Mouse (Mus musculus) neural tube, embryonic 11.5 days (tissue): ENCODE measurements around the gene Orc5. TPM values are rescaled to one million over a fixed set of nuclear protein-coding genes. Genes with fewer than 3 reads are reported as not detected.

Source experiments
- ATAC-seq: fragments of 200-750 bp; cut with Nextera tagmentation; 2 replicates; pipeline ENCODE4 v1.8.0; 2017; ENCODE audit warnings: moderate number of reproducible peaks, mild to moderate bottlenecking, moderate TSS enrichment, moderate library complexity; ENCODE audit not compliant: insufficient read depth, low FRiP score, low TSS enrichment
- DNase-seq: peaks from one replicate; pipeline ENCODE4 v3.0.0-alpha.2; 2015; ENCODE audit warnings: low spot score
- H3K27ac ChIP-seq: fragments of 300-500 bp; sonication (generic); 2 replicates; pipeline ENCODE4 v1.5.1; 2014; ENCODE audit warnings: low read depth, mild to moderate bottlenecking, low read length
- H3K27me3 ChIP-seq: fragments of 300-500 bp; sonication (generic); 2 replicates; pipeline ENCODE4 v1.6.1; 2014; ENCODE audit warnings: mild to moderate bottlenecking, low read length, mixed read lengths; ENCODE audit not compliant: control insufficient read depth, insufficient read depth
- H3K36me3 ChIP-seq: fragments of 300-500 bp; sonication (generic); 2 replicates; pipeline ENCODE4 v1.6.1; 2014; ENCODE audit warnings: mild to moderate bottlenecking, low read length, moderate library complexity, mixed read lengths; ENCODE audit not compliant: control insufficient read depth, insufficient read depth
- H3K4me1 ChIP-seq: fragments of 300-500 bp; sonication (generic); 2 replicates; pipeline ENCODE4 v1.6.1; 2014; ENCODE audit warnings: low read length, mixed read lengths; ENCODE audit not compliant: control insufficient read depth, insufficient read depth
- H3K4me2 ChIP-seq: fragments of 300-500 bp; sonication (generic); 2 replicates; pipeline ENCODE4 v1.6.1; 2014; ENCODE audit warnings: low read depth, mild to moderate bottlenecking, moderate library complexity
- H3K4me3 ChIP-seq: fragments of 300-500 bp; sonication (generic); 2 replicates; pipeline ENCODE4 v1.5.1; 2014; ENCODE audit warnings: low read depth, low read length
- H3K9ac ChIP-seq: fragments of 300-500 bp; sonication (generic); 2 replicates; pipeline ENCODE4 v1.6.1; 2014; ENCODE audit warnings: mild to moderate bottlenecking, low read length
- H3K9me3 ChIP-seq: fragments of 300-500 bp; sonication (generic); 2 replicates; pipeline ENCODE4 v1.6.1; 2016; ENCODE audit warnings: low read length; ENCODE audit not compliant: control insufficient read depth
- WGBS: fragments of 180-500 bp; shearing (Covaris S2); extraction: QIAGEN DNeasy Blood & Tissue Kit; methylation state at CpG from one replicate; pipeline ENCODE4 v1.1.7; 2014; 5-methylcytosine and 5-hydroxymethylcytosine counted together
- polyA plus RNA-seq: library from polyadenylated mRNA; unstranded; fragments of >200 nt; fragmentation: Nextera tagmentation; extraction: Ambion mirVana; gene quantifications from 2 replicates; pipeline ENCODE4 v1.2.1, GENCODE M21; 2014

Gene Orc5
- polyA plus RNA-seq = 49.0 and 52.0 TPM in 2 replicates

GRCm38 (mm10) chr5:22550033-22550551, at the start of gene Orc5:
Orc5 (minus strand) TSS chr5:22550429.
- H3K27me3 ChIP-seq = no peaks in the 10 kb centered on the region
- peak within 1 kb of the TSS; percentile 73 for H3K4me3 ChIP-seq
- ATAC-seq = peak; percentile 100
- H3K4me1 ChIP-seq = peaks cover 6% of the 10 kb centered on the region
- peak; percentile 97 for DNase-seq
- H3K27ac ChIP-seq = peak within 1 kb of the TSS; percentile 49; the same call in 1 of the 2 replicates
- peak within 1 kb of the TSS; percentile 81 for H3K4me2 ChIP-seq
- peak within 1 kb of the TSS; percentile 85 for H3K9ac ChIP-seq
- no peaks in the 10 kb centered on the region for H3K36me3 ChIP-seq
- no peaks in the 10 kb centered on the region for H3K9me3 ChIP-seq
- under 1% methylated on average over 31 of the region's 31 CpGs for WGBS

- WGBS = 93% methylated on average over 4 of the region's 4 CpGs
- Histone ChIP-seq H3K27ac (no peak overlapping the region), H3K9me3 (no peaks in the 10 kb centered on the region), H3K4me1 (no peaks in the 10 kb centered on the region), H3K4me2 (no peak overlapping the region), H3K27me3 (no peaks in the 10 kb centered on the region), H3K36me3 (no peaks in the 10 kb centered on the region), H3K4me3 (no peak overlapping the region), H3K9ac (no peak overlapping the region)
- DNase-seq = no peak
- ATAC-seq = no peak
Observed at GRCm38 (mm10) chr5:22596981-22597380, 46.8 kb upstream of the Orc5 start.

GRCm38 (mm10) chr5:22589370-22589966, 39.2 kb upstream of the Orc5 start:
- ATAC-seq (no peak), DNase-seq (no peak)
- Histone ChIP-seq H3K4me1 (no peaks in the 10 kb centered on the region), H3K4me3 (no peak overlapping the region), H3K36me3 (no peaks in the 10 kb centered on the region), H3K27ac (no peak overlapping the region), H3K9me3 (no peaks in the 10 kb centered on the region), H3K27me3 (no peaks in the 10 kb centered on the region), H3K4me2 (no peak overlapping the region), H3K9ac (no peak overlapping the region)
- 82% methylated on average over 1 of the region's 1 CpGs for WGBS

GRCm38 (mm10) chr5:22587492-22587891, 37.3 kb upstream of the Orc5 start:
- H3K4me3 ChIP-seq = no peak overlapping the region
- DNase-seq = no peak
- no peak for ATAC-seq
- H3K9me3 ChIP-seq = no peaks in the 10 kb centered on the region
- H3K9ac ChIP-seq = no peak overlapping the region
- 79% methylated on average over 1 of the region's 1 CpGs for WGBS
- H3K4me2 ChIP-seq = no peak overlapping the region
- H3K27me3 ChIP-seq = no peaks in the 10 kb centered on the region
- no peaks in the 10 kb centered on the region for H3K36me3 ChIP-seq
- H3K27ac ChIP-seq = no peak overlapping the region
- no peaks in the 10 kb centered on the region for H3K4me1 ChIP-seq

GRCm38 (mm10) chr5:22584556-22584955, 34.3 kb upstream of the Orc5 start:
- no peak overlapping the region for H3K9ac ChIP-seq
- 55% methylated on average over 2 of the region's 2 CpGs for WGBS

GRCm38 (mm10) chr5:22578011-22578410, 27.8 kb upstream of the Orc5 start:
- H3K4me3 ChIP-seq = no peak overlapping the region
- no peak overlapping the region for H3K9ac ChIP-seq
- H3K4me1 ChIP-seq = no peaks in the 10 kb centered on the region
- ATAC-seq (no peak), DNase-seq (no peak)
- no peak overlapping the region for H3K4me2 ChIP-seq
- H3K27me3 ChIP-seq = no peaks in the 10 kb centered on the region
- 86% methylated on average over 3 of the region's 3 CpGs for WGBS
- no peaks in the 10 kb centered on the region for H3K9me3 ChIP-seq
- no peak overlapping the region for H3K27ac ChIP-seq
- no peaks in the 10 kb centered on the region for H3K36me3 ChIP-seq

More at GRCm38 (mm10) chr5:22584556-22584955, 34.3 kb upstream of the Orc5 start:
- Histone ChIP-seq H3K4me1 (no peaks in the 10 kb centered on the region), H3K36me3 (no peaks in the 10 kb centered on the region), H3K4me3 (no peak overlapping the region), H3K4me2 (no peak overlapping the region), H3K27me3 (no peaks in the 10 kb centered on the region), H3K9me3 (no peaks in the 10 kb centered on the region), H3K27ac (no peak overlapping the region)
- no peak for DNase-seq
- no peak for ATAC-seq

GRCm38 (mm10) chr5:22574751-22575150, 24.5 kb upstream of the Orc5 start:
- H3K4me1 ChIP-seq = no peaks in the 10 kb centered on the region
- WGBS = 49% methylated on average over 3 of the region's 3 CpGs
- no peak for ATAC-seq
- H3K4me2 ChIP-seq = no peak overlapping the region
- no peaks in the 10 kb centered on the region for H3K27me3 ChIP-seq
- H3K9me3 ChIP-seq = no peaks in the 10 kb centered on the region
- H3K9ac ChIP-seq = no peak overlapping the region
- no peak for DNase-seq
- H3K4me3 ChIP-seq = no peak overlapping the region
- no peak overlapping the region for H3K27ac ChIP-seq
- no peaks in the 10 kb centered on the region for H3K36me3 ChIP-seq

GRCm38 (mm10) chr5:22574161-22574560, 23.9 kb upstream of the Orc5 start:
- Histone ChIP-seq H3K36me3 (no peaks in the 10 kb centered on the region), H3K9me3 (no peaks in the 10 kb centered on the region), H3K27me3 (no peaks in the 10 kb centered on the region), H3K27ac (no peak overlapping the region), H3K4me3 (no peak overlapping the region), H3K4me1 (no peaks in the 10 kb centered on the region), H3K4me2 (no peak overlapping the region), H3K9ac (no peak overlapping the region)
- no peak for DNase-seq
- no peak for ATAC-seq
- WGBS = 74% methylated on average over 1 of the region's 1 CpGs

GRCm38 (mm10) chr5:22573696-22574095, 23.5 kb upstream of the Orc5 start:
- H3K9me3 ChIP-seq = no peaks in the 10 kb centered on the region
- WGBS = 61% methylated on average over 2 of the region's 2 CpGs
- no peak overlapping the region for H3K9ac ChIP-seq
- H3K4me1 ChIP-seq = no peaks in the 10 kb centered on the region
- H3K27me3 ChIP-seq = no peaks in the 10 kb centered on the region
- H3K4me2 ChIP-seq = no peak overlapping the region
- H3K4me3 ChIP-seq = no peak overlapping the region
- DNase-seq (no peak), ATAC-seq (no peak)
- no peaks in the 10 kb centered on the region for H3K36me3 ChIP-seq
- H3K27ac ChIP-seq = no peak overlapping the region
